Mouse (Mus musculus): ENCODE results near the gene Fbxw4. TPM values are rescaled to one million over a fixed set of nuclear protein-coding genes. Genes with fewer than 3 reads are reported as not detected.

Gene Fbxw4
- polyA plus RNA-seq, 1 experiment = 15.5 TPM

DNA sequence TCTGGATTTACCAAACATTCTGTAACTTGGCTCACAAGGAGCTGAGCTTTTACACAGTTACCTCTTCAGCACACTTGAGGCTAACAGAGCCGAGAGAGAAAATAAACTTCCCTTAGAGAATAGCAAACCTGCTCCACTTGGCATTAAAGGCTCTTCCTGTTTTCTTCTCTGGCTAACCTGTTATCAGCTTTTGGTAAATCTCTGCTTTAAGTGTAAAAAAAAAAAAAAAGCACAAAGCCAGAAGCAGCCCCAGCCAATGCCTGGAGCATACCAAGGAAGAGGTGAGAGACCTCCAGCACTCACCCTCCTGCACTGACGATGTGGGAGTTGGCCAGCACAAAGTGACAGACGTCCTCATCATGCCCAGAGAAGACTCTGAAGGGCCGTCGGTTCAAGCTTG lies 24.2 kb downstream of the Fbxw4 start:
- no peak overlapping the region for H3K4me3 ChIP-seq (ENCODE audit: low read depth, low read length)
- no peaks in the 10 kb centered on the region for H3K9me3 ChIP-seq (replicated peaks; ENCODE audit: control insufficient read depth, insufficient read depth, low read length, poor library complexity, severe bottlenecking)
- TF ChIP-seq POLR2A (IDR thresholded peaks at IDR 0.05; ENCODE audit: insufficient read depth, low read length) (no peak), EP300 (IDR thresholded peaks at IDR 0.05; ENCODE audit: insufficient read depth, low read depth, low read length) (no peak), CTCF (IDR thresholded peaks at IDR 0.05; ENCODE audit: low read depth, low read length) (no peak)

DNA sequence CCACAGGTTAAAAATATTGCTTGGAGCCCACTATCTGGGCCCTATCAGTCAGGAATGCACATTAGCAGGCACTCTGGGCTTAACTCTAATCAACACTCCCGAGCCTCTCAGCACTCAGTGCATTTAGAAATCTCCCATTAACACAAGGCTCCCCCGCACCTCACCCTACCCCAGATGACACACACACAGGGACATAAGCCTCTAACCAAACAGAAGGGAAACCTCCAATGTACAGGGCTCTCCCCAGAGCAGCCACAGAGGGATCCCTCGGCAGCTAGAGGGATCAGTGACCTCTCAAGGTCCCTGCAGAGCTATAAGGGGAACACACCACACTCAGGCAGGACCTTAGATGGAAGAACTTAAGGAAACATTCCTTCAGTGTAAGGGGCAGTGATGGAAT lies 28.5 kb downstream of the Fbxw4 start:
- no peaks in the 10 kb centered on the region for H3K4me1 ChIP-seq (ENCODE audit: control insufficient read depth, insufficient read depth, low read length)
- H3K9ac ChIP-seq (ENCODE audit: low read depth, poor library complexity, severe bottlenecking) = no peak overlapping the region
- TF ChIP-seq POLR2A (IDR thresholded peaks at IDR 0.05; ENCODE audit: insufficient read depth, low read length) (no peak), CTCF (IDR thresholded peaks at IDR 0.05; ENCODE audit: low read depth, low read length) (no peak), EP300 (IDR thresholded peaks at IDR 0.05; ENCODE audit: insufficient read depth, low read depth, low read length) (no peak)
- H3K27me3 ChIP-seq (ENCODE audit: control insufficient read depth, insufficient read depth, low read length, poor library complexity, severe bottlenecking) = no peaks in the 10 kb centered on the region
- no peak overlapping the region for H3K27ac ChIP-seq (ENCODE audit: insufficient read depth, low read length)
- H3K9me3 ChIP-seq (replicated peaks; ENCODE audit: control insufficient read depth, insufficient read depth, low read length, poor library complexity, severe bottlenecking) = no peaks in the 10 kb centered on the region
- H3K4me3 ChIP-seq (ENCODE audit: low read depth, low read length) = no peak overlapping the region
- H3K36me3 ChIP-seq (ENCODE audit: control insufficient read depth, insufficient read depth, low read length, poor library complexity, severe bottlenecking) = no peaks in the 10 kb centered on the region

More for the DNA sequence above, 24.2 kb downstream of the Fbxw4 start:
- Histone ChIP-seq H3K27me3 (ENCODE audit: control insufficient read depth, insufficient read depth, low read length, poor library complexity, severe bottlenecking) (no peaks in the 10 kb centered on the region), H3K9ac (ENCODE audit: low read depth, poor library complexity, severe bottlenecking) (no peak overlapping the region), H3K36me3 (ENCODE audit: control insufficient read depth, insufficient read depth, low read length, poor library complexity, severe bottlenecking) (no peaks in the 10 kb centered on the region), H3K4me1 (ENCODE audit: control insufficient read depth, insufficient read depth, low read length) (no peaks in the 10 kb centered on the region), H3K27ac (ENCODE audit: insufficient read depth, low read length) (no peak overlapping the region)

GRCm38 (mm10) chr19:45630953-45631352 lies 29.2 kb downstream of the Fbxw4 start:
- Histone ChIP-seq H3K27ac (ENCODE audit: insufficient read depth, low read length) (no peak overlapping the region), H3K36me3 (ENCODE audit: control insufficient read depth, insufficient read depth, low read length, poor library complexity, severe bottlenecking) (no peaks in the 10 kb centered on the region), H3K9me3 (replicated peaks; ENCODE audit: control insufficient read depth, insufficient read depth, low read length, poor library complexity, severe bottlenecking) (no peaks in the 10 kb centered on the region), H3K4me1 (ENCODE audit: control insufficient read depth, insufficient read depth, low read length) (no peaks in the 10 kb centered on the region), H3K27me3 (ENCODE audit: control insufficient read depth, insufficient read depth, low read length, poor library complexity, severe bottlenecking) (no peaks in the 10 kb centered on the region), H3K9ac (ENCODE audit: low read depth, poor library complexity, severe bottlenecking) (no peak overlapping the region), H3K4me3 (ENCODE audit: low read depth, low read length) (no peak overlapping the region)
- TF ChIP-seq EP300 (IDR thresholded peaks at IDR 0.05; ENCODE audit: insufficient read depth, low read depth, low read length) = no peak
- no peak for TF ChIP-seq CTCF (IDR thresholded peaks at IDR 0.05; ENCODE audit: low read depth, low read length)
- TF ChIP-seq POLR2A (IDR thresholded peaks at IDR 0.05; ENCODE audit: insufficient read depth, low read length) = no peak

DNA sequence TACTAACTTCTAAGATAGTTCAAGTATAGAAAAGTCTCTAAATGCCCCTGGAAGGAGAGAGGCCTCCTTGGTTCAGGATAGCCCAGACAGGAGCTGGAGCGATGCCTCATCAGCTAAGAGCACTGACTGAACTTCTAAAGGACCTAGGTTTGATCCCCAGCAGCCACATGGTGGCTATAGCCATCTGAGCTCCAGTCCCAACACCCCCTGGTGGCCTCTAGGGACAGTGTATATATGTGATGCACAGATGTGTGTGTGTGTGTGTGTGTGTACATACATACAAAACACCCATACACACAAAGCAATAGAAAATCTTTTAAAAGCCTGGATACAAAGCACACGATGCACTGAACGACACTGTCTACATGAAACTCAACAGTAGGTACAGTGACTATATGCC lies 30.9 kb downstream of the Fbxw4 start:
- no peaks in the 10 kb centered on the region for H3K9me3 ChIP-seq (replicated peaks; ENCODE audit: control insufficient read depth, insufficient read depth, low read length, poor library complexity, severe bottlenecking)
- H3K36me3 ChIP-seq (ENCODE audit: control insufficient read depth, insufficient read depth, low read length, poor library complexity, severe bottlenecking) = no peaks in the 10 kb centered on the region
- H3K4me3 ChIP-seq (ENCODE audit: low read depth, low read length) = no peak overlapping the region
- TF ChIP-seq CTCF (IDR thresholded peaks at IDR 0.05; ENCODE audit: low read depth, low read length) (no peak), POLR2A (IDR thresholded peaks at IDR 0.05; ENCODE audit: insufficient read depth, low read length) (no peak), EP300 (IDR thresholded peaks at IDR 0.05; ENCODE audit: insufficient read depth, low read depth, low read length) (no peak)
- H3K4me1 ChIP-seq (ENCODE audit: control insufficient read depth, insufficient read depth, low read length) = no peaks in the 10 kb centered on the region
- no peak overlapping the region for H3K9ac ChIP-seq (ENCODE audit: low read depth, poor library complexity, severe bottlenecking)
- no peaks in the 10 kb centered on the region for H3K27me3 ChIP-seq (ENCODE audit: control insufficient read depth, insufficient read depth, low read length, poor library complexity, severe bottlenecking)
- no peak overlapping the region for H3K27ac ChIP-seq (ENCODE audit: insufficient read depth, low read length)

DNA sequence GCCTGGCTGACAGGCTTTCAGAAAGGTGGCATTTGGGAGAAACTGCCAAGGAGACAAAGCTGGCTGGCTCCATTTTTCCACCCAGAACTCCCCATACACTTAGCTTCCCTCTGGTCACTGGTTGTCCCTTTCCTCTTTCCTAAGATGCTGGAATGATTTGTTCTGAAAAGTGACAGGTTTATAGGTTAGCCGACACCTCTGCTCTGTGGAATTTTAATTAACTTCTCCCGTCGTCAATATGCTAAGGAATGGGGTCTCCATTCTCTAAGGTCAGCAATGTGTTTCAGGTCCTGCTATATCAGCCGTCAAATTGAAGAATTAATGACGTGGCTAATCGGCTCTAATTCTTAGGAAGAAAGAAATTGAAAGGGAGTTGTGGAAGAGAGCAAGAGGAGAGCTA lies 31.5 kb downstream of the Fbxw4 start:
- TF ChIP-seq POLR2A (IDR thresholded peaks at IDR 0.05; ENCODE audit: insufficient read depth, low read length) (no peak), CTCF (IDR thresholded peaks at IDR 0.05; ENCODE audit: low read depth, low read length) (no peak), EP300 (IDR thresholded peaks at IDR 0.05; ENCODE audit: insufficient read depth, low read depth, low read length) (no peak)
- no peaks in the 10 kb centered on the region for H3K9me3 ChIP-seq (replicated peaks; ENCODE audit: control insufficient read depth, insufficient read depth, low read length, poor library complexity, severe bottlenecking)
- no peak overlapping the region for H3K9ac ChIP-seq (ENCODE audit: low read depth, poor library complexity, severe bottlenecking)
- H3K27ac ChIP-seq (ENCODE audit: insufficient read depth, low read length) = no peak overlapping the region
- no peak overlapping the region for H3K4me3 ChIP-seq (ENCODE audit: low read depth, low read length)
- no peaks in the 10 kb centered on the region for H3K27me3 ChIP-seq (ENCODE audit: control insufficient read depth, insufficient read depth, low read length, poor library complexity, severe bottlenecking)
- H3K4me1 ChIP-seq (ENCODE audit: control insufficient read depth, insufficient read depth, low read length) = no peaks in the 10 kb centered on the region
- H3K36me3 ChIP-seq (ENCODE audit: control insufficient read depth, insufficient read depth, low read length, poor library complexity, severe bottlenecking) = no peaks in the 10 kb centered on the region

DNA sequence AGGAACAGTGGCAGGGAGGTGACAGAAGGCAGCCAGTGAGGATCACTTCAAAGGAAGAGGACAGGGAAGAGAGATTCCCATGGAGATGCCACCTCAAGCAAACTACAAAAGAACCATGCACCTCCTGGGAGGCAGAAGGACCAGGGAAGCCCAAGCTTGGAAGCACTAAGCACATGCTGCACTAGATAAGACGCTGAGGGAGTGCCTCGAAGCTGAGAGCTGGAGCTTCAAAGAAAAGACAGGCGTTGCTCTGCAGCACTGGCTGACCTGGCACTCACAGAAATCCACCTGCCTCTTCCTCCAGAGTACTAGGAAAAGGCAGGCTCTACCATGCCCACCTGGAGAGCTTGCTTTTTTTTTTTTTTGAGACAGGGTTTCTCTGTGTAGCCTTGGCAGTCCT lies 33.1 kb downstream of the Fbxw4 start:
- Histone ChIP-seq H3K9me3 (replicated peaks; ENCODE audit: control insufficient read depth, insufficient read depth, low read length, poor library complexity, severe bottlenecking) (no peaks in the 10 kb centered on the region), H3K36me3 (ENCODE audit: control insufficient read depth, insufficient read depth, low read length, poor library complexity, severe bottlenecking) (no peaks in the 10 kb centered on the region), H3K9ac (ENCODE audit: low read depth, poor library complexity, severe bottlenecking) (no peak overlapping the region), H3K27me3 (ENCODE audit: control insufficient read depth, insufficient read depth, low read length, poor library complexity, severe bottlenecking) (no peaks in the 10 kb centered on the region), H3K4me1 (ENCODE audit: control insufficient read depth, insufficient read depth, low read length) (no peaks in the 10 kb centered on the region), H3K4me3 (ENCODE audit: low read depth, low read length) (no peak overlapping the region), H3K27ac (ENCODE audit: insufficient read depth, low read length) (no peak overlapping the region)
- TF ChIP-seq POLR2A (IDR thresholded peaks at IDR 0.05; ENCODE audit: insufficient read depth, low read length) (no peak), CTCF (IDR thresholded peaks at IDR 0.05; ENCODE audit: low read depth, low read length) (no peak), EP300 (IDR thresholded peaks at IDR 0.05; ENCODE audit: insufficient read depth, low read depth, low read length) (no peak)
